Comparison of ENCODE assay signal across 9 mouse cellular contexts in the genomic region with DNA sequence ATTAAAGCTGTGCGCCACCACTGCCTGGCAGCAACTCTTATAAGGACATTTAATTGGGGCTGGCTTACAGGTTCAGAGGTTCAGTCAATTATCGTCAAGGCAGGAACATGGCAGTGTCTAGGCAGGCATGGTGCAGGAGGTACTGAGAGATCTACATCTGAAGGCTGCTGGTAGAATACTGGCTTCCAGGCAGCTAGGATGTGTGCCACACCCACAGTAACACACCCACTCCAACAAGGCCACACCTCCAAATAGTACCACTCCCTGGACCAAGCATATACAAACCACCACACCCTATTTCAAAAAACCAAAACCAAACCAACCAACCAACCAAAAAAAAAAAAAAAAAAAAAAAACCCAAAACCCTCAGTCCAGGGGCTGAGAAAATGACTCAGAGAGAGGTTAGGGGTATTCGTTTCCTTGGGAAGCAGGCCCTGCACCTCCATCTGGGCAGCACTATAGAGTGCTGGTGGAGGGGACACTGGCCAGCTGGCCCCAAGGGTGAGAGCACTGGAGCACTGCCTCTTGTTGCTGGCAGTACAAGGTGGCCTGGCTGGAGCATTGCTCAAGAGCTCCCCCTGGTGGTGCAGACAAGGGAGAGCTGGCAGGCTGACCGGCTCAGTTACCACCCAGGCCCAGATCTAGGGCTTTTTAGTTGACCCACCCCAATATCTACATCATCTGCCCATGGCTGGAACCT. TPM values are rescaled to one million over a fixed set of nuclear protein-coding genes. Genes with fewer than 3 reads are reported as not detected.
A peak's percentile ranks its signal among the peaks of the same experiment; 100 is the strongest.
DNase-seq lines count a peak whose midpoint lies in the region; ATAC-seq and TF ChIP-seq lines count a peak whose summit lies in the region.
"Had no signal": no experiment of that assay in that cellular context is flagged by ENCODE, and none has a peak within 500 bp of the region (broad histone marks: within the 10 kb centered on the region; RNA-seq: fewer than 3 reads in every experiment).

No protein-coding gene starts in this region.

- in situ Hi-C loops in ES-E14 (cut with MboI; ENCODE audit: low sequenced_read_pairs in 2 of 2, unreplicated experiment in 2 of 2) = no loop called here

- no peak overlapping the region for H3K9ac ChIP-seq in ES-E14 (ENCODE audit: insufficient read depth, low read depth, low read length, poor library complexity, severe bottlenecking)
- no peak overlapping the region for H3K9ac ChIP-seq in heart, embryonic 15.5 days
- H3K9ac ChIP-seq in kidney, postnatal 0 days (ENCODE audit: low read depth, low read length) = no peak overlapping the region
- H3K9ac ChIP-seq in liver, embryonic 15.5 days = no peak overlapping the region
- H3K9ac ChIP-seq in neural tube, embryonic 14.5 days (replicated peaks; ENCODE audit: low read depth, low read length) = no peak overlapping the region

- no peaks in the 10 kb centered on the region for H3K27me3 ChIP-seq in forebrain, embryonic 10.5 days (ENCODE audit: poor library complexity, severe bottlenecking)
- 0 out of 2 replicates have a peak, but pooled peaks cover 3% of the 10 kb centered on the region for H3K27me3 ChIP-seq in heart, embryonic 15.5 days
- no peaks in the 10 kb centered on the region for H3K27me3 ChIP-seq in kidney, postnatal 0 days (ENCODE audit: insufficient read depth, low read length)
- no peaks in the 10 kb centered on the region; the same call in 1 of the 2 replicates for H3K27me3 ChIP-seq in liver, embryonic 15.5 days
- H3K27me3 ChIP-seq in neural tube, embryonic 14.5 days (ENCODE audit: control insufficient read depth, insufficient read depth, low read length) = no peaks in the 10 kb centered on the region

- no peak overlapping the region for H3K4me3 ChIP-seq in ES-E14 (ENCODE audit: insufficient read depth in 1 of 2, low read depth in 1 of 2, low read length in 2 of 2, poor library complexity in 1 of 2, severe bottlenecking in 1 of 2)
- H3K4me3 ChIP-seq in forebrain, embryonic 10.5 days = no peak overlapping the region
- no peak overlapping the region for H3K4me3 ChIP-seq in heart, embryonic 15.5 days
- no peak overlapping the region for H3K4me3 ChIP-seq in kidney, postnatal 0 days (replicated peaks; ENCODE audit: low read depth, low read length)
- H3K4me3 ChIP-seq in liver, embryonic 15.5 days (replicated peaks) = no peak overlapping the region
- no peak overlapping the region for H3K4me3 ChIP-seq in neural tube, embryonic 14.5 days (ENCODE audit: low read depth, low read length)

- H3K36me3 ChIP-seq in ES-E14 (ENCODE audit: control insufficient read depth, insufficient read depth, low read length, poor library complexity, severe bottlenecking) = no peaks in the 10 kb centered on the region
- no peaks in the 10 kb centered on the region for H3K36me3 ChIP-seq in forebrain, embryonic 10.5 days (replicated peaks)
- no peaks in the 10 kb centered on the region for H3K36me3 ChIP-seq in heart, embryonic 15.5 days
- H3K36me3 ChIP-seq in kidney, postnatal 0 days (ENCODE audit: insufficient read depth, low read length) = no peaks in the 10 kb centered on the region
- no peaks in the 10 kb centered on the region for H3K36me3 ChIP-seq in liver, embryonic 15.5 days (replicated peaks)
- no peaks in the 10 kb centered on the region for H3K36me3 ChIP-seq in neural tube, embryonic 14.5 days (ENCODE audit: control insufficient read depth, insufficient read depth, low read length)

- peak; percentile 59 for DNase-seq in ES-E14 (ENCODE audit: low read depth, low spot score)
- DNase-seq in c-Kit-negative CD71-positive TER-119-positive erythroid progenitor cells, embryonic 14.5 days (ENCODE audit: low read depth, low spot score) = peak; percentile 77
- DNase-seq in forebrain, embryonic 10.5 days (ENCODE audit: extremely low spot score, low spot score) = peak; percentile 76
- DNase-seq in kidney, postnatal 0 days (ENCODE audit: low spot score) = peak; percentile 68
- DNase-seq in testis, postnatal 14 days (ENCODE audit: low spot score) = peak; percentile 31

- H3K27ac ChIP-seq in ES-E14 (ENCODE audit: insufficient read depth, low read depth, low read length, poor library complexity, severe bottlenecking) = no peak overlapping the region
- no peak overlapping the region for H3K27ac ChIP-seq in forebrain, embryonic 10.5 days
- no peak overlapping the region for H3K27ac ChIP-seq in heart, embryonic 15.5 days
- H3K27ac ChIP-seq in kidney, postnatal 0 days = no peak overlapping the region
- H3K27ac ChIP-seq in liver, embryonic 15.5 days (replicated peaks) = peak overlapping the region; percentile 91
- H3K27ac ChIP-seq in neural tube, embryonic 14.5 days (ENCODE audit: low read depth, low read length) = no peak overlapping the region
- H3K27ac ChIP-seq: macrophage had no signal

- H3K9me3 ChIP-seq in ES-E14 (ENCODE audit: control insufficient read depth, insufficient read depth, low read depth, low read length) = no peaks in the 10 kb centered on the region
- no peaks in the 10 kb centered on the region for H3K9me3 ChIP-seq in forebrain, embryonic 10.5 days
- no peaks in the 10 kb centered on the region for H3K9me3 ChIP-seq in heart, embryonic 15.5 days (replicated peaks)
- no peaks in the 10 kb centered on the region for H3K9me3 ChIP-seq in kidney, postnatal 0 days (replicated peaks; ENCODE audit: low read length)
- no peaks in the 10 kb centered on the region for H3K9me3 ChIP-seq in liver, embryonic 15.5 days (replicated peaks)
- H3K9me3 ChIP-seq in neural tube, embryonic 14.5 days (ENCODE audit: control insufficient read depth, low read length) = no peaks in the 10 kb centered on the region

- WGBS in forebrain, embryonic 10.5 days = 52% methylated on average over 4 of the region's 4 CpGs
- WGBS in heart, embryonic 15.5 days = 53% methylated on average over 4 of the region's 4 CpGs
- 52% methylated on average over 4 of the region's 4 CpGs for WGBS in kidney, postnatal 0 days
- WGBS in liver, embryonic 15.5 days (ENCODE audit: insufficient replicate concordance) = 42% methylated on average over 4 of the region's 4 CpGs
- 51% methylated on average over 4 of the region's 4 CpGs for WGBS in neural tube, embryonic 14.5 days

- peaks cover 0 to 2% of the 10 kb centered on the region in 2 experiments; a peak in 1 of 4 replicates for H3K4me1 ChIP-seq in ES-E14 (ENCODE audit: control insufficient read depth in 2 of 2, insufficient read depth in 2 of 2, low read length in 2 of 2, poor library complexity in 1 of 2)
- H3K4me1 ChIP-seq in forebrain, embryonic 10.5 days = no peaks in the 10 kb centered on the region
- H3K4me1 ChIP-seq in heart, embryonic 15.5 days (replicated peaks) = no peaks in the 10 kb centered on the region
- H3K4me1 ChIP-seq in kidney, postnatal 0 days (replicated peaks; ENCODE audit: insufficient read depth, low read length) = no peaks in the 10 kb centered on the region
- peaks cover 59% of the 10 kb centered on the region for H3K4me1 ChIP-seq in liver, embryonic 15.5 days (replicated peaks)
- no peaks in the 10 kb centered on the region for H3K4me1 ChIP-seq in neural tube, embryonic 14.5 days (ENCODE audit: control insufficient read depth, insufficient read depth, low read length)

- peak; percentile 87 for TF ChIP-seq CTCF in kidney, postnatal 0 days (IDR thresholded peaks at IDR 0.05; ENCODE audit: low read depth)

- no peak overlapping the region for H3K4me2 ChIP-seq in heart, embryonic 15.5 days
- H3K4me2 ChIP-seq in kidney, postnatal 0 days (ENCODE audit: low read length) = no peak overlapping the region
- peak overlapping the region; percentile 63 for H3K4me2 ChIP-seq in liver, embryonic 15.5 days
- H3K4me2 ChIP-seq in neural tube, embryonic 14.5 days (ENCODE audit: low read depth, low read length) = no peak overlapping the region

- ATAC-seq in heart, embryonic 15.5 days (replicated peaks; ENCODE audit: insufficient number of reproducible peaks, insufficient read depth, low FRiP score, low read depth) = peak; percentile 73; the same call in 1 of the 2 replicates
- peak; percentile 68 for ATAC-seq in kidney, postnatal 0 days (replicated peaks; ENCODE audit: low FRiP score, low read depth)
- ATAC-seq in liver, embryonic 15.5 days (ENCODE audit: insufficient read depth) = peak; percentile 83
- ATAC-seq in neural tube, embryonic 14.5 days (ENCODE audit: low read depth) = peak; percentile 44; the same call in 1 of the 2 replicates

RNA-seq across cellular contexts. Expression of gene Ccz1, which starts 39.6 kb away (rescaled TPM):
- total RNA-seq in ES-E14 (2012; rRNA removed) = 50.7 and 75.8 TPM in 2 replicates
- polyA plus RNA-seq in forebrain, embryonic 10.5 days (2016; fragmentation: Nextera tagmentation; extraction: Ambion mirVana) = 104 and 107 TPM in 2 replicates
- polyA plus RNA-seq in heart, embryonic 15.5 days (2015; fragmentation: Nextera tagmentation; extraction: Ambion mirVana) = 46.1 and 48.8 TPM in 2 replicates
- polyA plus RNA-seq in kidney, postnatal 0 days (2015; fragmentation: Nextera tagmentation; extraction: Ambion mirVana) = 78.5 and 78.9 TPM in 2 replicates
- polyA plus RNA-seq in liver, embryonic 15.5 days (2015; fragmentation: Nextera tagmentation; extraction: Ambion mirVana) = 32.9 and 35.7 TPM in 2 replicates
- polyA plus RNA-seq in neural tube, embryonic 14.5 days (2014; fragmentation: Nextera tagmentation; extraction: Ambion mirVana) = 83.5 and 93.2 TPM in 2 replicates

RNA-seq across cellular contexts. Expression of gene Rsph10b, which starts 42.2 kb away (rescaled TPM):
- 0.13 and 0.58 TPM in 2 replicates for total RNA-seq in ES-E14 (2012; rRNA removed)
- polyA plus RNA-seq in forebrain, embryonic 10.5 days (2016; fragmentation: Nextera tagmentation; extraction: Ambion mirVana) = 0.43 and 0.64 TPM in 2 replicates
- polyA plus RNA-seq in heart, embryonic 15.5 days (2015; fragmentation: Nextera tagmentation; extraction: Ambion mirVana) = 0.63 and 0.74 TPM in 2 replicates
- polyA plus RNA-seq in kidney, postnatal 0 days (2015; fragmentation: Nextera tagmentation; extraction: Ambion mirVana) = 1.7 and 1.8 TPM in 2 replicates
- 0.40 and 0.70 TPM in 2 replicates for polyA plus RNA-seq in liver, embryonic 15.5 days (2015; fragmentation: Nextera tagmentation; extraction: Ambion mirVana)
- 5.9 and 6.0 TPM in 2 replicates for polyA plus RNA-seq in neural tube, embryonic 14.5 days (2014; fragmentation: Nextera tagmentation; extraction: Ambion mirVana)
- polyA plus RNA-seq: macrophage had no signal

RNA-seq across cellular contexts. Expression of gene Gm42421, which starts 47.1 kb away (rescaled TPM):
- 0.37 and 0.71 TPM in 2 replicates for total RNA-seq in ES-E14 (2012; rRNA removed)
- 0.44 and 0.61 TPM in 2 replicates for polyA plus RNA-seq in forebrain, embryonic 10.5 days (2016; fragmentation: Nextera tagmentation; extraction: Ambion mirVana)
- 0.43 and 0.53 TPM in 2 replicates for polyA plus RNA-seq in heart, embryonic 15.5 days (2015; fragmentation: Nextera tagmentation; extraction: Ambion mirVana)
- 0.22 and 0.78 TPM in 2 replicates for polyA plus RNA-seq in kidney, postnatal 0 days (2015; fragmentation: Nextera tagmentation; extraction: Ambion mirVana)
- polyA plus RNA-seq in liver, embryonic 15.5 days (2015; fragmentation: Nextera tagmentation; extraction: Ambion mirVana) = 0.20 and 0.33 TPM in 2 replicates
- polyA plus RNA-seq in neural tube, embryonic 14.5 days (2014; fragmentation: Nextera tagmentation; extraction: Ambion mirVana) = 3.1 and 3.2 TPM in 2 replicates

RNA-seq across cellular contexts. Expression of gene Ocm, which starts 51.4 kb away (rescaled TPM):
- not detected in 2 replicates for total RNA-seq in ES-E14 (2012; rRNA removed)
- not detected in 2 replicates for polyA plus RNA-seq in forebrain, embryonic 10.5 days (2016; fragmentation: Nextera tagmentation; extraction: Ambion mirVana)
- polyA plus RNA-seq in heart, embryonic 15.5 days (2015; fragmentation: Nextera tagmentation; extraction: Ambion mirVana) = not detected in 2 replicates
- polyA plus RNA-seq in kidney, postnatal 0 days (2015; fragmentation: Nextera tagmentation; extraction: Ambion mirVana) = 4.5 and 5.9 TPM in 2 replicates
- polyA plus RNA-seq in liver, embryonic 15.5 days (2015; fragmentation: Nextera tagmentation; extraction: Ambion mirVana) = not detected in 2 replicates
- not detected in 2 replicates for polyA plus RNA-seq in neural tube, embryonic 14.5 days (2014; fragmentation: Nextera tagmentation; extraction: Ambion mirVana)
- polyA plus RNA-seq: macrophage had no signal
